Mouse (Mus musculus): ENCODE results near the gene Shf.

DNA sequence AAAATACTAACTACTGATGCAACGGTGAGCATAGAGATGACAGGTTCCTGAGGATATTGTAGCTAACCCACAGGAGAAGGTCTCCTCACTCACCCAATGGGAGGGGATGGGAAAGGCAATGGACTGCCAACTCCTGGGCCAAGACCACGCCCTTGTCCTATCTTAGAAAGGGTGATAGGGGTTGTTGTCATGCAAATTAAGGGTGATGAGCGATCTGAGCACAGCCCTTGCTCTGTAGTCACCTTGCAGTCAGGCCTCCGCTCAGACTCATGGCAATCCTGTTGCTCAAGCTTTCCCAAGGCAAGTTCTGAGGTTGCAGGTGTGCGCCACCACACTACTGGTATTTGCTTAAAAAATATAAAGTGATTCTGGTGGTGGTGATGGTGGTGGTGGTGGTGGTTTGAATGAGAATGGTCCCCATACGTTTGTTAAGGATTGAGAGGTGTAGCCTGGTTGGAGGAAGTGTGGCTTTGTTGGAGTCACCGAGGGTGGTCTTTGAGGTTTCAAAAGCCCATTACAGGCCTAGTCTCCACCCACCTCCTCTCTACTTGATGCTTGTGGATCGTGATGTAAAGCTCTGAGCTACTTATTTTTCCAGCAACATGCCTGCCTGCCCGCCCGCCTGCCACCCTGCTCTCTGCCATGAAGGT is 1.3 kb upstream of the Shf start:
- TF ChIP-seq CTCF (IDR thresholded peaks at IDR 0.05; ENCODE audit: borderline replicate concordance, insufficient read depth, low read length) = no peak
- no peak for TF ChIP-seq POLR2A (IDR thresholded peaks at IDR 0.05; ENCODE audit: low read depth, low read length)

Data from embryonic fibroblast, embryonic 13.5 days (primary cell).